Mouse (Mus musculus): ENCODE data around the gene Prdm2. TPM values are rescaled to one million over a fixed set of nuclear protein-coding genes. Genes with fewer than 3 reads are reported as not detected.
A peak's percentile ranks its signal among the peaks of the same experiment; 100 is the strongest.

Prdm2 gene
- total RNA-seq, 2 experiments from 2014 or later, result 44.6 to 50.4 TPM

DNA sequence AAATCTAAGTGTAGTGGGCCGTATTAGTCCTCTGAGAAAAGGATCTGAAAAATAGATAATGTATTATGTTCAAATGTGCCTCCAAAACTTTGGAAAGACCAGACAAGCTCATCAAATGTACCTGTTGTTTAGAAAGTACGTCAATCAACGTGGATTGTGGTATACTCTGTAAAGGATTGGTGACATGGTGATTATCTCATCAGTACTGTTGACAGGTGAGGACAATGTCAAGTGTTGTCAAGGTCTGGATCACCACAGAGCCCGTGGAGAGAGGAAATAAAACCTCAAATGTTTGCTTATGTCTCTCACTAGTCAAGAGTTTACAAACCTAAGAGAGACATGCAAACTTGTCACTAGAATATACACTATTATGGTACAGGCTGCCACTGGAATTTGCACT, 776 bp upstream of the Prdm2 start:
- intact Hi-C loops (cut with DNase I), result no loop called here
- DNase-seq, result no peak

DNA sequence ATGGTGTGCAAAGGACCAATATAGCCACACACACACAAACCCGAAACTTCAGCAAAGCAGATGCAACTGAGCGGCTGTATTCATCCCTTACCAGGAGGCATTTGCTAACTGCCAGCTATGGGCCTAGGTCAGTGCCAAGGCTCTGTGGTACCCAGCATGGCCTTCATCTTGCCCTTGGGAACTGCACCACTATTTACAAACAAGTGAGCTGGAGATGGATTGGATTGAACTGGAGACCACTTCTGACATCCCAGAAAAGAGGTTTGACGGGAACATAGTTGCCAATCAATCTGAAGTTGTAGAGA, 332 bp upstream of the Prdm2 start:
- intact Hi-C loops (cut with DNase I), result no loop called here
- DNase-seq, result no peak

DNA sequence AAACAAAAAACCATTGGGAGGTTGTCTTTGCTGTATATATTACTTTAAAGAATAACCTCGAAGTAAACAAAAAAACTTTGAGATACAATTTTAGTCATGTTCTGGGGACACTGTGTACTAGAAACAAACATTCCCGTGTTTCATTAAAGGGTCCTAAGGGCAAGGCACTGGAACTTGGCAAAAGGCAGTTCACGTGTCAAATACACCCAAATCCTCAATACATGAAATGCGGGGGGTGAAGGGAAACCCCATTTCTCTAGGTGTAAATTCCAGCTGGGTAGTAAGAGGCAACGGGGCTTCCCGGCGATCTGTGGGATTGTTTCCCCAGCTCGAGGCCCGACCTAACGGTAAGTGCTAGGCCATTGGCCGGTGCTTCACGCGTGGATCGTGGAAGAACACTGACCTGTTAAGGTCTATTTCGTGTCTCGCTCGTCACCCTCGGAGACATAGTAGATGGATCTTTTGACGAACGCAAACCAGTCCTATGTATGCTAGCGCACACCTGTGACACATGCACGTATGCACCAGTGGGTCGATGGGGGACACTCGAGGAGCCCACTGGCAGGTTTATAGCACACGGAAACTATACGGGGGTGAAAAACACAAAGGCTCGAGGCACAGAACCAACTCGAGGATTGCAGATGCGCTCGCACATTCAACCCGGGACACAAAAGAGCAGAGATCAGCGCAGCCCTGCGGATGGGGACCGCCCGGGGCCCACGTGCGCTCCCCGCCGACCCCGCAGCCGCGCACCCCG, 1.0 kb downstream of the Prdm2 start:
- intact Hi-C loops (cut with DNase I), result no loop called here
- DNase-seq, result peak; percentile 17

DNA sequence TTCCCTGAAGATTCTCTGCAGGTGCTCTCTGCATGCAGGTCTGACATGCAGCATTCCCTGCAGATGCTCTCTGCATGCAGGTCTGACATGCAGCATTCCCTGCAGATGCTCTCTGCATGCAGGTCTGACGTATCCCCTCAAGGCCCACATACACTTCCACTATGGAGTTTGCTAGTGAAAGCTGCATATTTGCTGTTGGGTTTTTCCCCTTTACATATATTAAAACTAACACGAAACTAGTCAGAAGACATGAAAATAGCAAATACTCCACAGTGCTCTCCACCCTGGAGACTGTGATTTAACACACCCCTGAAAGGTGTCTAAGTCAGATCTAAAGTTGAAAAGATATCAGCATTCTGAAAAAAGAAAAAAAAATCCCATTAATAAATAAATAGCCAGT, 2.8 kb downstream of the Prdm2 start:
- no peak for DNase-seq
- intact Hi-C loops (cut with DNase I), result no loop called here

GRCm38 (mm10) chr4:143202653-143203052, 10.1 kb downstream of the Prdm2 start:
- DNase-seq, result no peak
- intact Hi-C loops (cut with DNase I), result no loop called here

DNA sequence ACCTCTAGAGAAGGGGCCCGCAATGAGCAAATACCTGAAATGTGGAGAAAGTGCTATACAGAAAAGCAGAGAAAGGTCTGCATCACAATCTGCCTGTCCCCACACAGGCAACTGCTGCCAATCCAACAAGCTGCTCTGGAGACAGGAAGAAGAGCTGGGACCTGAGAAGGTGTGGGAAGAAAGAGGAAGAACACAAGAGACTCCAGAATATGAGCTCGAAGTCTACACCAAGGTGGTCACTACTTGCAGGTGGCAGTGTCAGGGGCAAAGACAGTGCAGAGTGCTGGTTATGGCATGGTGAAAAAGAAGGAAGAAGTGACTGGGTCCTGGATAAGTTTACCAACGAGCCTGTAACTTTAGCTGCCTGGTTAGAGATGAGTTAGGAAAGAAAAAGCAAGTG, 14.4 kb downstream of the Prdm2 start:
- intact Hi-C loops (cut with DNase I), result no loop called here
- DNase-seq, result no peak

GRCm38 (mm10) chr4:143197845-143198356, 14.9 kb downstream of the Prdm2 start:
- intact Hi-C loops (cut with DNase I), result no loop called here
- no peak for DNase-seq

DNA sequence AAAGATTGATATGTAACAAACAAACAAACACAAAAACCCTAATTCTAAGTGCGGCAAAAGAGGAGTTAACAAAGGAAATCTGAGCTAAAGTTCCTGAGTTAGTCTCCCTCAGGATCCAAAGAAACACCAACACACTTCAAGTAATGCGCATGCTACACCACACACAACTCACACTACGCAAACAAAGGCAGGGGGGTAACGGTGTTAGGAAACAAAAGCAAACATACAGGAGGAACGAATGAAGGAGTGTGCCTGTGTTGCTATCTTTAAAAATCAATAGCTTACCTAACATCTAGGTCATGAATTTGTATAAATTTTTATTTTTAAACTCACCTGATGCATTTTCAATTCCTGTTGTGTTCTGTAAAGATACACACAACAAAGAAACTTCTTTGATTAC, 18.5 kb downstream of the Prdm2 start:
- intact Hi-C loops (cut with DNase I), result no loop called here
- no peak for DNase-seq

GRCm38 (mm10) chr4:143193164-143193563, 19.6 kb downstream of the Prdm2 start:
- no peak for DNase-seq
- intact Hi-C loops (cut with DNase I), result no loop called here

DNA sequence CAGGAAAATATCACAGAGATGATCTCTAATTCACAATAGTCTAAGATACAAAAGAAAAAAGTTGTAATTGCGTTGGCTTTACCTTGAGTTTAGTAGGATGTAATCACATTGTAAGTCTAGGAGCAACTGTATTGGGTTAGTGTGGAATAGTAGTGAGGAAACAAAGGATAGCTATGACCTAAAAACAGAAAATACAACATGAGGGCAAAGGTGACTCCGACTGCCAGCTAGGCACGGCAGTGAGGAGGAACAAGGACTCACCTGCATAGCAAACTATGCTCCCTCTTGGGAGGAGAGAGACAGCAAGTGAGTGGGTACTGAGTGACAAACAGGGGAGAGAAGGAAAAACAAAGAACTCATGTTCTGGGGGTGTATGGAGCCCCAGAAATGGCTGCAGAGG, 21.0 kb downstream of the Prdm2 start:
- no peak for DNase-seq
- intact Hi-C loops (cut with DNase I), result no loop called here

GRCm38 (mm10) chr4:143190657-143191056, 22.1 kb downstream of the Prdm2 start:
- DNase-seq, result no peak
- intact Hi-C loops (cut with DNase I), result no loop called here

DNA sequence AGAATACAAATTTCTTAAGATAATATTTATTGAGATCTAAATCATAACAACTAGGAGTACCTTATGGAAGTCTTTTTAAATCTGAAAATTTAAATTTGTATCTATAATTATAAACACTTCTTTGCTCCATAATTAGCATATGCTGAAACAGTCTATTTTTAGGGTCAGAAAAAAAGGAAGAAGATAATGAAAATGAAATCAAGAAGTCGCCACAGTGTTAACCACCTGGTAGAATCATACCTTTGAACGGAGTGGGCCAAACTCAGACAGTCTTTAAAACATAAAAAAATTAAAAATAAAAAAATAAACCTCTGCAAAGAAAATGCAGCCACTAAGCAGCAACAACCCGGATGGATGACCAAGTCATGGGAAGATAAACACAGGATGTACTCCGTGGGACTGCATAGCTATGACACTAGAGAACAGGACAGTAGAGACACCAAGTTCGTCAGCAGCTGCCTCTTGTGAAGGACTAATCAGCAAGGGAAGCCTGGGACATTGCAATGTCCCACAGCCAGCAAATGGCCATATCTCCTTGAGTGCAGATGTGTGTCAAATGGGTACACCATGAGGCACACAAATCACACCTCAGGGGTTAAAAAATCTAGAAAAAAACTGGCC, 24.1 kb downstream of the Prdm2 start:
- DNase-seq, result no peak
- intact Hi-C loops (cut with DNase I), result no loop called here

DNA sequence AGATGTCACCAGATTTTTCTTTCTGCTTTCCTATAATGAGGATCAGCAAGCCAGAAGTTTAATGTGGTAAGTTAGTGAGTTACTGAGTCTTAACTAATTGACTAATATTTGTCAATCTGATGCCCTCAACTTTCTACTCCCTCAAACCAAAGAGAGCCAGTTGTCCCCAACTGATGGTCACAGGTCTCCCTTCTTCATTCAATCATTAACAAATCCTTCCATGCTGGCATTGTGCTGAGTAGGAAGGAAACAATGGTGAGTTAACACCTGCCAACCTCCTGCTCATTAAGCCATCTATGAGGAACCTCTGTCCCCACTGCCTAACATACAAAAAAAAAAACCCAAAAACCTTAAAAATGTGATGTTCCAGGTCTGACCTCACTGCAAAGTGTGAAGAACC, 26.7 kb downstream of the Prdm2 start:
- intact Hi-C loops (cut with DNase I), result no loop called here
- DNase-seq, result no peak

DNA sequence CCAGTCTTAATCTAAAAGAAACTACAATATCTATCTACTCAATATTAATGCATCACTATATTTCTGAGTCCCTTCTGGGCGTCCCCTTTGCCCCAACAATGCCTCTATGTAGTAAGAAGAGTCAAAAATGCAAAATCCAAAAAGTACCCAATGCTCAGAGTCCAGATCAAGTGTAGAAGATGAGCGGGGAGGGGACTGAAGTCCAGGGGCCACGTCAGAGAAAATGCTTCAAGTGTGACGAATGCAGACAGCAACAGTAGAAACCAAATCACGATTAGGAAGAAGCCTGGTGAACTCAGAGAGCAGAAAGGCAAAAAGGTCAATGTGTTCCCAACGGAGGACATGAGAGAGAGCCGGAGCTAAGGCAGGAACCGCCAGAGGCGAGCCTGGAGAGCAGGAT, 27.3 kb downstream of the Prdm2 start:
- DNase-seq, result no peak
- intact Hi-C loops (cut with DNase I), result no loop called here

DNA sequence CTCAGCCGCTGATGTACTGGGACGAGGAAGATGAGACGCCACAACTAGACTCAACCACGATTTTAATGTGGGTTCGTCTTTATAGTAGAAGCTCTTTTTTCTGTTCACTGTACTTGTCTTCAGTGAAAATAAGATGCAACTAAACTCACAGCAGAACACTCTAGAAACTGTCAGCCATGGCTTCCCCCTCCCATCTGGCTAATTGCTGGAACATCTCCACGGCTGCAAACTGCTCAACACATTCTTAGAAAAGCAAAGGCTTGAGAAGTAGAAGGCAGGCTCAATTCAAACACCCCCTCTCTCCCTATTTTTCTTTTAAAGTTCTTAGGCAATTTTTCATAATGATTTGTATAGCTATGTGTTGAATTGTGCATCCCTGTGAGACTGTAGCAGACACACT, 29.7 kb downstream of the Prdm2 start:
- no peak for DNase-seq
- intact Hi-C loops (cut with DNase I), result no loop called here

DNA sequence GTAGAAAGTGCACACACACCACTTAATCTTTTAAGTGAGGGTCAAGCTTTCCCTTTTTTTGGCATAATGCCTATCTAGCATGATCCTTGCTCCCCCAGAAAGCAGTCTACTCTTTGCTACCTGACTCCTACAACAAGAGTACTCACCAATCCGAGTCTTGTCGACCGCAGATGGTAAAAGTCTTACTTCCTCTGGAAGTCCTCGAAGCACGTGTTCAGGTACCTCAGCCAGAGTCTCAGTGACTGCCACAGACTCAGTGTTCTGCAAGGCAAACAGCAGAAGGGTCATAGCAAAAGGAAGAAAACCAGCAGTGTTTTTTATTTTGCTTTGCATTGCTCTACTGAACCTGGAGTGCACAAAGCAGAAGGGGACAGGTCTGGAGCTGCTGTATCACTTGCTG, 32.1 kb downstream of the Prdm2 start:
- no peak for DNase-seq
- intact Hi-C loops (cut with DNase I), result no loop called here

DNA sequence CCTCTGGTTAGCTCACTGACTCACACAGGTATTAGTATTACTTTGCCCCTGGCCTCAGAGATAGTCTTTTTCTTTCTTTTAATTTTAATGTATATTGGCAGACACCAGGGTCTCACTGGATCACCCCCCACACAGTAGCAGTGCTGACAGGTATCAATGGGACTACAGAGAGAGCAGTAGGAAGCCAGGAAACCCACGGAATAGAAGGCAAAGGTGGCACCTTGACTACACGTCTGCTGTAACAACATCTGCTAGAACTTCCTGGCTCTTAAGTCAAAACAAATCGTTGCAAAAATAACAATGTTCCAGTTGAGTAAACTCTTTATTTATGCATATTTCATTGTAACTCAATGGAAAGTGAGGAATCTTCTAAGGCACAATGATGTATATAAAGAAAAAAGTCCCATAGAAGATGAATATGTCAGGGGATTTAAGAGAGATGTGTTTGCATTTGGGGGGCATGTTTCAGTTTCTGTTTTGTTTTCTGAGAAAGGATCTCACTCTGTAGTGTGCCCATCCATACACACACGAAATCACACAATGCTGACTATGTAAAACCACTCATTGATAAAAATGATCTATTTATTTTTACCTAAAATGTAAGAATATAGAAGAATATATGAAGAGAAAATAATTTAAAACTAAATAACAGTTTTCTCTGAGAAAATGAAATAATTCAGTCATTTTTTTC, 41.0 kb downstream of the Prdm2 start:
- intact Hi-C loops (cut with DNase I), result no loop called here
- no peak for DNase-seq

DNA sequence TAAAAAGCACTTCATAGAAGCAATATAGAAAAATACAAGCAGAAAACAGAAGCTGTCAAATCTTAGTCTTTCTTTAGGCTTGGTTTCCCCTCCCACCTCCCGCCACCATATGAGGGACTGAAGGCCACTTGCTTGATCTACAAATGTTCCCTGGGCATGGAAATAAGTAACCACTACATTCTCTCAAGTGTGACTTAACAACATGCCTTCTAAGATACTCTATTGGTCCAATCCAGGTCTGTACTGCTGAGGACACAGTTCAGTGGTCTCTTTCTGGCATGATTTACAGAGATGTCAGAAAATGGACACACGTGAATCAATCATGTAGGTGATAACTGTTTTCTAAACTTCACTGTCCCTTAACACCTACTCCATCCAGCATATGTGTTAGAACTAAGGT, 42.5 kb downstream of the Prdm2 start:
- DNase-seq, result no peak
- intact Hi-C loops (cut with DNase I), result no loop called here

DNA sequence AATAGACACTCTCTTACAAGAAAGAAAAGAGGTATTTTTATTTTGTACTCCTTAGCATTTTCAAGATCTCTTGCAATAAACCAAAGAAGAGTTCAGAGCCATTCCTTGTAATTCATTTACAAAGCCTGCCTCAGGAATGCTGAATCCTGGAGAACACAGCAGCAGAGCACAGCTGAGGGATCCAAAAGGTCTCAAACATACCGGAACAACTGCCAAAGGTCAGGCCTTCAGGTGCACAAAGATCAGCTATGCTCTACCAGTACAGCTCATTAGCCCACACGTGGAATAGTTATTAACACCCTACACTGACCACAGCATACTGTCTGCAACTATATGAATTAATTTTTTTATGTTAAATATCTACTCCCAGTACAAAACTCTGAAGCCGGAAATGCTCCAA, 44.7 kb downstream of the Prdm2 start:
- intact Hi-C loops (cut with DNase I), result no loop called here
- no peak for DNase-seq

DNA sequence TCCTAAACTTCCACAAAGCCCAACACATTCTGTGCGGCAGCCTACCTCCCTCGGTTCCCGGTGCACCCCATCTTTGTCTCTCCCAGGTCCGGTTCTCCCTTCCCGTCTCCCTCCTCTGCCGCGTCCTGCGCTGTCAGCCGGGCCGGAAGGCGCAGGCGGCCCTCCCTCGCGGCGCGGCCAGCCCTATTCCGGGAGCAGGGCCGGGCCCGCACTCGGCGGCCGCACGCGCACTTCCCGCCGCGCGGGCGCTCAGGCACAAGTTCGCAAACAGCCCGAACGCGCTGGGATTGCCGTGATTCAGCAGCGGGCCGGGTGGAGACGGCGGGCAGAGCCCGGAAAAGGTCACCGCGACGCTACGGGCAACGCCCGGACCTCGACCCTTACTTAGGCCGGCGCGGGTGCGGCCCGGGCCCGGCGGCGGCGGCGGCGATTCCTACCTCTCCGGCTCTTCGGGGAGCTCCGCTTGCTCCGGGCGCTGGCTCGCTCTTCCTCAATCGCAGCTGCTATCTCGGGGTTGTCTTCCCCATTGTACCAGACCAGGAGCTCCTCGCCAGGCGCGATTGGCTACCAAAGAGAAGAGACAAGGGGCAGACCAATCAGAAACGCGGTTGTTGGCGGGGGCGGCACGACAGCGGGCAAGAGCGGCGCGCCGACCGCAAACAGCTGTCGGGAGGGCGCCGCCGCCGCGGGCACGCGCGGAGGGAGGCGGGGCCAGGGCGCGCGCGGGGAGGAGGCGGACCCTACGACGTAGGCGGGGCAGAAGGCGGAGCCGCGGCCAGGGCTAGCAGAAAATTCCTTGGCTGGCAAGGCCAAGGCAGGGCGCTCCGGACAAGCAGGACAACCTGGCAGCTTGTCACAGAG, 50.9 kb downstream of the Prdm2 start:
- DNase-seq, result peak; percentile 99
- intact Hi-C loops (cut with DNase I), result no loop called here

GRCm38 (mm10) chr4:143160826-143161225, 52.0 kb downstream of the Prdm2 start:
- no peak for DNase-seq
- intact Hi-C loops (cut with DNase I), result no loop called here
